Mouse (Mus musculus): ENCODE data around the gene Gripap1.
A peak's percentile ranks its signal among the peaks of the same experiment; 100 is the strongest.

Gene Gripap1

GRCm38 (mm10) chrX:7867141-7867540 is 77.6 kb downstream of the Gripap1 start:
- DNase-seq (ENCODE audit: low read depth, low spot score), result no peak

- peak; percentile 35 for DNase-seq (ENCODE audit: low read depth, low spot score)
These were observed 78.9 kb downstream of the Gripap1 start for GRCm38 (mm10) chrX:7868506-7868905.

GRCm38 (mm10) chrX:7869826-7870225 is 80.3 kb downstream of the Gripap1 start:
- peak; percentile 82 for DNase-seq (ENCODE audit: low read depth, low spot score)

Measured in R1 (cell line).